Mouse (Mus musculus) embryonic facial prominence, embryonic 12.5 days (tissue): ENCODE measurements at regions not wholly inside any gene's neighbourhood (a gene's known extent, or its start where the extent isn't known, plus 50 kb on each side); places are given as distances from the start of the nearest gene placed in this dataset.

ENCODE experiments used
- ATAC-seq: fragments of 200-750 bp; cut with Nextera tagmentation; 2 replicates; pipeline ENCODE4 v1.8.0; 2017; ENCODE audit not compliant: insufficient number of reproducible peaks, insufficient read depth, low FRiP score, low TSS enrichment
- H3K27ac ChIP-seq: fragments of 300-500 bp; sonication (generic); 2 replicates; pipeline ENCODE4 v1.5.1; 2016; ENCODE audit warnings: mild to moderate bottlenecking
- H3K27me3 ChIP-seq: fragments of 300-500 bp; sonication (generic); 2 replicates; pipeline ENCODE4 v1.6.1; 2016; ENCODE audit warnings: mild to moderate bottlenecking, moderate library complexity
- H3K36me3 ChIP-seq: fragments of 300-500 bp; sonication (generic); 2 replicates; pipeline ENCODE4 v1.6.1; 2016; ENCODE audit warnings: mild to moderate bottlenecking
- H3K4me1 ChIP-seq: fragments of 300-500 bp; sonication (generic); 2 replicates; pipeline ENCODE4 v1.6.1; 2016
- H3K4me2 ChIP-seq: fragments of 300-500 bp; sonication (generic); replicated peaks from 2 replicates; pipeline ENCODE4 v1.6.1; 2016; ENCODE audit warnings: mild to moderate bottlenecking, moderate library complexity
- H3K4me3 ChIP-seq: fragments of 300-500 bp; sonication (generic); 2 replicates; pipeline ENCODE4 v1.5.1; 2016; ENCODE audit warnings: mild to moderate bottlenecking
- H3K9ac ChIP-seq: fragments of 300-500 bp; sonication (generic); 2 replicates; pipeline ENCODE4 v1.6.1; 2016; ENCODE audit warnings: mild to moderate bottlenecking, moderate library complexity
- H3K9me3 ChIP-seq: fragments of 300-500 bp; sonication (generic); 2 replicates; pipeline ENCODE4 v1.6.1; 2016; ENCODE audit warnings: mild to moderate bottlenecking, moderate library complexity
- WGBS: fragments of 180-500 bp; shearing (Covaris S2); methylation state at CpG from one replicate; pipeline ENCODE4 v1.1.7; 2016; 5-methylcytosine and 5-hydroxymethylcytosine counted together

DNA sequence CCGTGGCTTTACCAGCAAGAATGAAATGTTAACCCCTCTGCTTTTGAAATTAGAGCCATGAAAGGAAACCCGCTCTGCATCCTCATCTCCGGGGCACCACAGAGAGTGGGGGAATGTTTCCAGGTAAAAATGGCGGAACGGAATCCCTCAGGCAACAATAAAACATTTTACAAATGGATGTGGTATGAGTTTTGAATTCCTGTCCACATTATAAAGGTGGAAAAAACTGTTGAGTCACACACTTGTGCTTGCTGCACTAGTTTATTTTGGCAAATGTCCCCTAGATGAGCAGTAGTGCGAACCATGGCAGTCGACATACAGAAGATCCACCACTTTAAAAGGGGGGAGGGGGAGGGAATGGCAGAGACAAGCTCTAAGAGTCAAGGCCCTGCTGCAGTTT is 289.4 kb upstream of the Nt5e start:
- Histone ChIP-seq H3K9ac (no peak overlapping the region), H3K4me3 (no peak overlapping the region), H3K4me1 (no peaks in the 10 kb centered on the region), H3K4me2 (no peak overlapping the region), H3K27ac (no peak overlapping the region), H3K36me3 (no peaks in the 10 kb centered on the region), H3K27me3 (no peaks in the 10 kb centered on the region), H3K9me3 (no peaks in the 10 kb centered on the region)
- no peak for ATAC-seq
- 78% methylated on average over 7 of the region's 7 CpGs for whole genome bisulfite sequencing

DNA sequence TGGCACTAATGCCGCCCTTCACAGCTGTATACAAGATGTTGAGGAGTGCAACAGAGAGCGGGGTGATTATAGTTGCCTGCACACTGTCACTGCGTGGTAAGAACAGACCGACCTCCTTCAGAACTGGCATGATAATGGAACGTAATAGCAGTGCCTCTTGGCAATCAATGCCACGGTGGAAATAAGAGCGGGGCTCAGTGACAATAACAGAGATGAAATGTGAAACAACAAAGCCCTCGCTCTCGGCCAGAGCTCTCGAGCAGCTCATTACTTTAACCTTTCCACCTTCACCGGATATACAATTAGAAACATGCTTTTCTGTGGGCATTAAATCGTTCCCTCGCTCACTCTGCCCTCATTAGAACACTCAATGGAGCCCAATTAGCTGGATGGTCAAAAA is 277.7 kb upstream of the Nt5e start:
- WGBS, result 18% methylated on average over 13 of the region's 13 CpGs
- no peak overlapping the region for H3K9ac ChIP-seq
- no peak overlapping the region for H3K27ac ChIP-seq
- no peaks in the 10 kb centered on the region for H3K36me3 ChIP-seq
- 0 out of 2 replicates have a peak, but pooled peaks cover 5% of the 10 kb centered on the region for H3K4me1 ChIP-seq
- H3K4me2 ChIP-seq, result peak overlapping the region; percentile 21
- no peaks in the 10 kb centered on the region for H3K9me3 ChIP-seq
- no peak overlapping the region for H3K4me3 ChIP-seq
- no peak for ATAC-seq
- no peaks in the 10 kb centered on the region for H3K27me3 ChIP-seq

GRCm38 (mm10) chr9:88049792-88050191 is 277.2 kb upstream of the Nt5e start:
- no peak for ATAC-seq
- Histone ChIP-seq H3K9me3 (no peaks in the 10 kb centered on the region), H3K36me3 (no peaks in the 10 kb centered on the region), H3K27ac (no peak overlapping the region), H3K4me1 (0 out of 2 replicates have a peak, but pooled peaks cover 5% of the 10 kb centered on the region), H3K27me3 (no peaks in the 10 kb centered on the region), H3K4me2 (no peak overlapping the region), H3K9ac (no peak overlapping the region), H3K4me3 (no peak overlapping the region)
- WGBS, result 59% methylated on average over 4 of the region's 4 CpGs

DNA sequence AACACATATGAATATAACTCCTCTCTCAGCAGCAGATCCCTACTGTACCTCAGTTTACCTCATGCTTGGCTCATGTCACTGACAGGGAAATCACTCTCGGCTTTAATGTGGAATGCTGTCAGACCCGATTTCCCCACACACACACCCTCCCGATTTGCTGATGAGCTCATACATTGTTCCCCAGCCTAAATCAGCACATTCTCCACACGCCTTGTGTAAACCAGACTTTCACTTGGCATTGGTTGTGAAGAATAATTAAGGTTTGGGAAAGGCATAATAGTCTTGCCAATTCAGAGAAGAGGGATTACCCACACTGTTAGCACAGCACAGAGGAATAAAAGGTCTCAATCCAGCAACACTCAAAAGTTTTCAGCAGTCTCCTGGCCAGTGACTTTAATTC is 268.4 kb upstream of the Nt5e start:
- H3K4me1 ChIP-seq, result no peaks in the 10 kb centered on the region
- no peak for ATAC-seq
- H3K9ac ChIP-seq, result no peak overlapping the region
- no peaks in the 10 kb centered on the region for H3K27me3 ChIP-seq
- H3K4me2 ChIP-seq, result no peak overlapping the region
- WGBS, result 60% methylated on average over 4 of the region's 4 CpGs
- H3K36me3 ChIP-seq, result no peaks in the 10 kb centered on the region
- no peak overlapping the region for H3K27ac ChIP-seq
- no peak overlapping the region for H3K4me3 ChIP-seq
- H3K9me3 ChIP-seq, result no peaks in the 10 kb centered on the region

- H3K27ac ChIP-seq, result no peak overlapping the region
Observed at GRCm38 (mm10) chr9:88059005-88059404, 268.0 kb upstream of the Nt5e start.

GRCm38 (mm10) chr9:88063973-88064676 is 262.9 kb upstream of the Nt5e start:
- Histone ChIP-seq H3K4me1 (peaks cover 4% of the 10 kb centered on the region), H3K9me3 (no peaks in the 10 kb centered on the region), H3K36me3 (no peaks in the 10 kb centered on the region), H3K9ac (no peak overlapping the region), H3K4me3 (no peak overlapping the region), H3K27ac (no peak overlapping the region), H3K4me2 (no peak overlapping the region), H3K27me3 (no peaks in the 10 kb centered on the region)
- no peak for ATAC-seq
- 58% methylated on average over 3 of the region's 3 CpGs for WGBS

More at GRCm38 (mm10) chr9:88059005-88059404, 268.0 kb upstream of the Nt5e start:
- no peaks in the 10 kb centered on the region for H3K36me3 ChIP-seq
- H3K4me1 ChIP-seq, result no peaks in the 10 kb centered on the region
- 85% methylated on average over 3 of the region's 3 CpGs for WGBS
- ATAC-seq, result peak; percentile 35; the same call in 1 of the 2 replicates
- H3K27me3 ChIP-seq, result no peaks in the 10 kb centered on the region
- H3K9ac ChIP-seq, result no peak overlapping the region
- no peak overlapping the region for H3K4me3 ChIP-seq
- no peak overlapping the region for H3K4me2 ChIP-seq
- H3K9me3 ChIP-seq, result no peaks in the 10 kb centered on the region

GRCm38 (mm10) chr9:88065057-88065456 is 261.9 kb upstream of the Nt5e start:
- Histone ChIP-seq H3K9me3 (no peaks in the 10 kb centered on the region), H3K9ac (no peak overlapping the region), H3K4me1 (peaks cover 11% of the 10 kb centered on the region), H3K4me3 (no peak overlapping the region), H3K27ac (no peak overlapping the region), H3K27me3 (no peaks in the 10 kb centered on the region), H3K4me2 (no peak overlapping the region), H3K36me3 (no peaks in the 10 kb centered on the region)
- no peak for ATAC-seq
- WGBS, result 40% methylated on average over 4 of the region's 4 CpGs

DNA sequence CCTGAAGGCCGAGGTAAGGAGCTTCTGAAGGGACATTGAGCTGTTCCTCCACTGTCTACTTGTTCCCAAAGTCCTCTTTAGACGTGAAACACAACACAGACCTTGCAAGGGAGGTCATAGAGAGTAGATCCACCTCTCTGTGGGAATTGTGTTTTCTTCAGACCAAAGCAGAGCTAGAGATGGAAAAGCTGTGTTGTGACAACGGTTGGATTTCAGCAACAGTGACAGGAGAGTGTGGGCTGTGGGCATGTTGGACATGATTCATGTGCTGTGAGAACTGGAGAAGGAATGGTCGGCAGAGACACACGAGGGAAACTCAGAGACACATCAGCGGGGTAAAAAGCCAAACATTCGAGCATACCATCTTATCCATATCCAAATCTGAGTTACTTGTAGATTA is 261.2 kb upstream of the Nt5e start:
- Histone ChIP-seq H3K27ac (no peak overlapping the region), H3K9me3 (no peaks in the 10 kb centered on the region), H3K4me2 (no peak overlapping the region), H3K4me3 (no peak overlapping the region), H3K27me3 (no peaks in the 10 kb centered on the region), H3K36me3 (no peaks in the 10 kb centered on the region), H3K9ac (no peak overlapping the region), H3K4me1 (peaks cover 11% of the 10 kb centered on the region)
- ATAC-seq, result no peak
- WGBS, result 85% methylated on average over 7 of the region's 7 CpGs

- H3K27me3 ChIP-seq, result no peaks in the 10 kb centered on the region
- 88% methylated on average over 8 of the region's 8 CpGs for WGBS
- H3K4me3 ChIP-seq, result no peak overlapping the region
- H3K4me2 ChIP-seq, result no peak overlapping the region
- ATAC-seq, result no peak
- H3K9me3 ChIP-seq, result no peaks in the 10 kb centered on the region
- H3K9ac ChIP-seq, result no peak overlapping the region
- peaks cover 11% of the 10 kb centered on the region for H3K4me1 ChIP-seq
- no peaks in the 10 kb centered on the region for H3K36me3 ChIP-seq
- no peak overlapping the region for H3K27ac ChIP-seq
Observed at GRCm38 (mm10) chr9:88068322-88068721, 258.7 kb upstream of the Nt5e start.

DNA sequence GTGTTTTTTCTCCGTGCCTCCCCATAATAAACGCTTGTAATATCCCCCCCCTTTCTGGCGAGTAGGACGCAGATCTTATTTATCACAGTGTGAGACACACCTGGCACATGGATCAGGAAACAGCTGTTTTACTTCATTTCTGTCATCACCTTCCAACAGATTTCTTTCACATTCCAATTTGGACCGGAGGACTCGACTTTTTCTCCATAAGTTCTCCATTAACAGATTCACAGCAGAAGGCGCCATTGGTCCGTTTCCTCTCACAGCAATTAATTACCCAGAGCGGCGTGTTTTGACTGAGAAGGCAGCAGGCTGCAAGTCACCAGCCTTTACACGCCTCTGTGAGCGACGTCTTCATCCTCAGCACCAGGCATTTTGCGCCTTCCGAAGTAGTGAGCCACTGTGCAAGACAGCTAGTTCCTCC is 258.1 kb upstream of the Nt5e start:
- no peak overlapping the region for H3K4me3 ChIP-seq

GRCm38 (mm10) chr9:88069834-88070233 is 257.2 kb upstream of the Nt5e start:
- H3K9me3 ChIP-seq, result no peaks in the 10 kb centered on the region
- H3K4me2 ChIP-seq, result no peak overlapping the region
- no peak overlapping the region for H3K4me3 ChIP-seq
- ATAC-seq, result no peak
- no peaks in the 10 kb centered on the region for H3K27me3 ChIP-seq
- H3K36me3 ChIP-seq, result no peaks in the 10 kb centered on the region
- H3K9ac ChIP-seq, result no peak overlapping the region
- H3K4me1 ChIP-seq, result peaks cover 11% of the 10 kb centered on the region
- no peak overlapping the region for H3K27ac ChIP-seq
- WGBS, result 76% methylated on average over 13 of the region's 13 CpGs

More for the DNA sequence above, 258.1 kb upstream of the Nt5e start:
- Histone ChIP-seq H3K4me2 (peak overlapping the region; percentile 9; the same call in 1 of the 2 replicates), H3K36me3 (no peaks in the 10 kb centered on the region), H3K27ac (no peak overlapping the region), H3K27me3 (no peaks in the 10 kb centered on the region), H3K4me1 (peaks cover 11% of the 10 kb centered on the region), H3K9me3 (no peaks in the 10 kb centered on the region), H3K9ac (no peak overlapping the region)
- ATAC-seq, result no peak
- WGBS, result 65% methylated on average over 15 of the region's 15 CpGs

- ATAC-seq, result no peak
- H3K27ac ChIP-seq, result no peak overlapping the region
- H3K4me1 ChIP-seq, result peaks cover 11% of the 10 kb centered on the region
Observed at GRCm38 (mm10) chr9:88073165-88073564, 253.8 kb upstream of the Nt5e start.

More at GRCm38 (mm10) chr9:88073165-88073564, 253.8 kb upstream of the Nt5e start:
- no peak overlapping the region for H3K4me2 ChIP-seq
- no peaks in the 10 kb centered on the region for H3K27me3 ChIP-seq
- no peak overlapping the region for H3K9ac ChIP-seq
- no peaks in the 10 kb centered on the region for H3K9me3 ChIP-seq
- 15% methylated on average over 6 of the region's 6 CpGs for WGBS
- no peak overlapping the region for H3K4me3 ChIP-seq
- H3K36me3 ChIP-seq, result no peaks in the 10 kb centered on the region
